Mouse (Mus musculus): Measurements from ENCODE around the gene 1700020D05Rik. TPM values are rescaled to one million over a fixed set of nuclear protein-coding genes. Genes with fewer than 3 reads are reported as not detected.

1700020D05Rik gene
- total RNA-seq, 2 experiments from 2014 or later: 13.8 to 21.4 TPM

DNA sequence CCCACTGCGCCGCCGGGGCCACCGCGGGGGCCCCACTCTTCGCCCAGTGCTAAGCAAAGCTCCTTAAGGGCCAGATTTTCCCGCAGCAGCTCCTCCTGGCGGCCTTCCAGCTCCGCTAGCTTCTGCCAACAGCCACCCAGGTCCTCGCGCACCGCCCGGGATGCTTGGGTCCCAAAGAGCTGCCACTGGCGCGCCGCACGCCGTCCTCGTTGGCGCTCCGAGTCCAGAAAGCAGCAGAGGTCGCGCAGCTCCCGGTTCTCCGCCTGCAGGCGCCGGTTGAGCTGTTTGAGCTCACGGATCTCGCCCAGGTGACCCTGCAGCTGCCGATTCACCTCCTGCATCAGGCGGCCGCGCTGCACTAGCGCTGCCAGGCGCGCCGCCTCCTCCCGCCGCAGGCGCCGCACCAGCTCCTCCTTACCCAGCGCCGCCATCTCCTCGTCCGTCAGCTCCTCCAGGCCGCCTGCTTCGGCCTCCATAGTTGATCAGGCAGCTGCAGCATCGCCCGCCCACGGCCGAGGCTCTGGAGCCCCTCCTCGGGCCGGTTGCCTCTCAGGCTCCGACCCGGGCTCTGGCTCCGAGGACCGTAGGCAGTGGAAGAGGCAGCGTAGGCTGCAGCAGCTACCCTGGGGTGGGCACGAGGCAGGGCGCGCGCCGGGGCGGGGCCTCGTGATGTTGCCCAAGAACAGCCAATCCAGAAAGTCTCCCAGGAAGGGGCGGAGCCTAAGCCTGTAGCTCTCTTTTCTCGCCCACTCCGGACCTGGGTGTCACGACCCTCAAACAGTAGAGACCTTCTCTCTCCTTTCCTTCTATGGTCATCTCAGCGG is 46.5 kb downstream of the 1700020D05Rik start:
- ATAC-seq (replicated peaks; ENCODE audit: low FRiP score, poor library complexity, severe bottlenecking): peak; percentile 91

DNA sequence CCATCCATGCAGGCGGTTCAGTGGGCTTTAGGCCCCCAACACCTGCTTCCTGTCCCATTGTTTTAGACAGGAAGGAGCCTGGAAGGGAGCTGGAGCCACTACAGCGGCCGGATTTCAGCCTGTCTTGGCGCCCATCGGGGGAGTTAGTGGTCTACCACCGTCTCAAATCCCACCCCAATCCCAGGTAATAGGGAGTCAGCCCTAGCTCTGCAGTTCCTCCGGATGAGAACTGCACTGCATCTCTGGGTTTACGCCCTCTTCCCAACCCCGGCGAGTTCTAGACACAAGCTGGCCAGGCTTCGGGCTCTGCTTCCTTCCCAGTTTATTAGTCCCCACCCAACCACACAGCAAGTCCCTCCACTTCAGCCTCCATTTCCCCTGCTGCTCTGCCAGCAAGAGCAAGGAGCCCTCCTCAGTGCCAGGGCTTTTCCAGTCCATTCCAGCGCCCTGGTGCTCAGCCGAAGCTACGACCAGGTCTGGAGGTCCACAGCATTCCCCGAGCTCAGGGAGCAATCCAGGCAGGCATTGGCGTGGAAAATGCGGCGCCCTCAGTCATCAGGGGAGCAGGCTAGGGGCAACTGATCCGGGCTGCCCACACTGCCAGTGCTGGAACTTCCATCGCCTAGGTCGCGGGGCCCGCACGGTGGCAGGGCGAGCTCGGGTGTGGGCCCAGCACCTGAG is 47.2 kb downstream of the 1700020D05Rik start:
- ATAC-seq (replicated peaks; ENCODE audit: low FRiP score, poor library complexity, severe bottlenecking): no peak

DNA sequence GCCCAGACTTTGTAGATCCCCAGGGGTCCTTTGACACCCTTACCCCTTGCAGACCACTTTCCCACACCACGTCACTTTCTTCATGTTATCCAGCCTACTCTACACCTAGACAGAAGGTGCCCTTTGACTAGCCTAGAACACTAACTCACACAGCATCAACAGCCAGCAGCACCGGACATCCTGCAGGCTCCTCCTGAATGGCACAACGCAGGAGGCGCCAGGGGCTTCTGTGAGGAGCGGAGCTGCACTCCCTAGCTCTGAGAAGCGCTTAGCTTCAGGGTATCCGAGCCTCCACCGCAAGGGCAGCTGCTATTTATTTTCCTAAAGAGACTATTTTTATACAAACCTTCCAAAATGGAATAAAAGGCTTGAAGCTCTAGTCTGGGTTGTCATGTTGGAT is 48.0 kb downstream of the 1700020D05Rik start:
- ATAC-seq (replicated peaks; ENCODE audit: low FRiP score, poor library complexity, severe bottlenecking): no peak

DNA sequence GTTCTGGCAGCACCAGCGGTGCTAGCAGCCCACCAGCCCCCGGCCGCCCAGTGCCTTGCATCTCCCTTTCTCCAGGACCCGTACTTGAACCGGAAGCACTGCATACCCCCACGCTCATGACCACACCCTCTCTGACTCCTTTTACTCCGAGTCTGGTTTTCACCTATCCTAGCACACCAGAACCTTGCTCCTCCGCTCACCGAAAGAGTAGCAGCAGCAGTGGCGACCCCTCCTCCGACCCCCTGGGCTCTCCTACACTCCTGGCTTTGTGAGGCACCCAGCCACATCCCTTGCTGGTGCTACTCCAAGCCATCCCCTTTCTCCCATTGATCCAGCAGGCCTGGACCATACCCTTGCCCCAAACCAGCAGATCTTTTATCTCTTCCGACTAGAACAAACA is 48.5 kb downstream of the 1700020D05Rik start:
- ATAC-seq (replicated peaks; ENCODE audit: low FRiP score, poor library complexity, severe bottlenecking): no peak

Other genes with a start within 250 kb of the 1700020D05Rik start
Only the 30 nearest of the 31 such genes appear.
- 13.4 and 29.2 TPM in 2 replicates for gene Pacs1, start 230.7 kb downstream of the 1700020D05Rik start, total RNA-seq (2015; ENCODE audit: low replicate concordance)
- gene Pacs1, start 230.7 kb downstream of the 1700020D05Rik start, total RNA-seq (2017; ENCODE audit: low replicate concordance): 6.8 and 15.5 TPM in 2 replicates
- gene Sf3b2, start 208.3 kb downstream of the 1700020D05Rik start, total RNA-seq (2015; ENCODE audit: low replicate concordance): 82.5 and 114 TPM in 2 replicates
- gene Sf3b2, start 208.3 kb downstream of the 1700020D05Rik start, total RNA-seq (2017; ENCODE audit: low replicate concordance): 107 and 146 TPM in 2 replicates
- gene Gal3st3, start 205.5 kb downstream of the 1700020D05Rik start, total RNA-seq (2015; ENCODE audit: low replicate concordance): not detected in 2 replicates
- not detected in 2 replicates for gene Gal3st3, start 205.5 kb downstream of the 1700020D05Rik start, total RNA-seq (2017; ENCODE audit: low replicate concordance)
- not detected in 2 replicates for gene Catsper1, start 168.0 kb downstream of the 1700020D05Rik start, total RNA-seq (2015; ENCODE audit: low replicate concordance)
- gene Catsper1, start 168.0 kb downstream of the 1700020D05Rik start, total RNA-seq (2017; ENCODE audit: low replicate concordance): not detected in 2 replicates
- gene Cst6, start 154.2 kb downstream of the 1700020D05Rik start, total RNA-seq (2015; ENCODE audit: low replicate concordance): 0.42 TPM in 1 of 2 replicates, not detected in the other
- gene Cst6, start 154.2 kb downstream of the 1700020D05Rik start, total RNA-seq (2017; ENCODE audit: low replicate concordance): not detected in 2 replicates
- gene Eif1ad, start 137.0 kb downstream of the 1700020D05Rik start, total RNA-seq (2015; ENCODE audit: low replicate concordance): 26.0 and 27.0 TPM in 2 replicates
- gene Eif1ad, start 137.0 kb downstream of the 1700020D05Rik start, total RNA-seq (2017; ENCODE audit: low replicate concordance): 33.9 and 45.0 TPM in 2 replicates
- gene Banf1, start 136.6 kb downstream of the 1700020D05Rik start, total RNA-seq (2015; ENCODE audit: low replicate concordance): 150 and 163 TPM in 2 replicates
- 29.1 and 34.9 TPM in 2 replicates for gene Banf1, start 136.6 kb downstream of the 1700020D05Rik start, total RNA-seq (2017; ENCODE audit: low replicate concordance)
- gene Sart1, start 115.1 kb downstream of the 1700020D05Rik start, total RNA-seq (2015; ENCODE audit: low replicate concordance): 73.4 and 90.8 TPM in 2 replicates
- gene Sart1, start 115.1 kb downstream of the 1700020D05Rik start, total RNA-seq (2017; ENCODE audit: low replicate concordance): 62.2 and 94.3 TPM in 2 replicates
- gene Tsga10ip, start 101.3 kb downstream of the 1700020D05Rik start, total RNA-seq (2015; ENCODE audit: low replicate concordance): not detected in 2 replicates
- gene Tsga10ip, start 101.3 kb downstream of the 1700020D05Rik start, total RNA-seq (2017; ENCODE audit: low replicate concordance): not detected in 2 replicates
- gene Drap1, start 78.8 kb downstream of the 1700020D05Rik start, total RNA-seq (2015; ENCODE audit: low replicate concordance): 22.3 and 31.0 TPM in 2 replicates
- 8.3 and 25.4 TPM in 2 replicates for gene Drap1, start 78.8 kb downstream of the 1700020D05Rik start, total RNA-seq (2017; ENCODE audit: low replicate concordance)
- gene AI837181, start 78.6 kb downstream of the 1700020D05Rik start, total RNA-seq (2015; ENCODE audit: low replicate concordance): 11.7 and 16.2 TPM in 2 replicates
- gene AI837181, start 78.6 kb downstream of the 1700020D05Rik start, total RNA-seq (2017; ENCODE audit: low replicate concordance): 1.9 and 13.7 TPM in 2 replicates
- gene Fosl1, start 56.2 kb downstream of the 1700020D05Rik start, total RNA-seq (2015; ENCODE audit: low replicate concordance): not detected in 2 replicates
- not detected in 2 replicates for gene Fosl1, start 56.2 kb downstream of the 1700020D05Rik start, total RNA-seq (2017; ENCODE audit: low replicate concordance)
- not detected in 2 replicates for gene Ccdc85b, start 45.9 kb downstream of the 1700020D05Rik start, total RNA-seq (2015; ENCODE audit: low replicate concordance)
- 1.2 TPM in 1 of 2 replicates, not detected in the other for gene Ccdc85b, start 45.9 kb downstream of the 1700020D05Rik start, total RNA-seq (2017; ENCODE audit: low replicate concordance)
- 11.5 and 21.8 TPM in 2 replicates for gene Fibp, start 43.2 kb downstream of the 1700020D05Rik start, total RNA-seq (2015; ENCODE audit: low replicate concordance)
- 29.0 and 32.5 TPM in 2 replicates for gene Fibp, start 43.2 kb downstream of the 1700020D05Rik start, total RNA-seq (2017; ENCODE audit: low replicate concordance)
- gene Ctsw, start 35.3 kb downstream of the 1700020D05Rik start, total RNA-seq (2015; ENCODE audit: low replicate concordance): 6.3 TPM in 1 of 2 replicates, not detected in the other
- gene Ctsw, start 35.3 kb downstream of the 1700020D05Rik start, total RNA-seq (2017; ENCODE audit: low replicate concordance): not detected in 2 replicates
- gene Efemp2, start 29.8 kb downstream of the 1700020D05Rik start, total RNA-seq (2015; ENCODE audit: low replicate concordance): 5.0 TPM in 1 of 2 replicates, not detected in the other
- gene Efemp2, start 29.8 kb downstream of the 1700020D05Rik start, total RNA-seq (2017; ENCODE audit: low replicate concordance): not detected in 2 replicates
- gene Mus81, start 15.4 kb downstream of the 1700020D05Rik start, total RNA-seq (2015; ENCODE audit: low replicate concordance): 2.5 and 59.5 TPM in 2 replicates
- gene Mus81, start 15.4 kb downstream of the 1700020D05Rik start, total RNA-seq (2017; ENCODE audit: low replicate concordance): 6.5 and 11.2 TPM in 2 replicates
- 720 and 762 TPM in 2 replicates for gene Cfl1, start 13.3 kb downstream of the 1700020D05Rik start, total RNA-seq (2015; ENCODE audit: low replicate concordance)
- gene Cfl1, start 13.3 kb downstream of the 1700020D05Rik start, total RNA-seq (2017; ENCODE audit: low replicate concordance): 460 and 469 TPM in 2 replicates
- gene Snx32, start 6.8 kb upstream of the 1700020D05Rik start, total RNA-seq (2015; ENCODE audit: low replicate concordance): 35.3 and 43.6 TPM in 2 replicates
- 42.5 and 42.7 TPM in 2 replicates for gene Snx32, start 6.8 kb upstream of the 1700020D05Rik start, total RNA-seq (2017; ENCODE audit: low replicate concordance)
- not detected in 2 replicates for gene Ovol1, start 56.9 kb upstream of the 1700020D05Rik start, total RNA-seq (2015; ENCODE audit: low replicate concordance)
- gene Ovol1, start 56.9 kb upstream of the 1700020D05Rik start, total RNA-seq (2017; ENCODE audit: low replicate concordance): not detected in 2 replicates
- gene Ap5b1, start 64.2 kb upstream of the 1700020D05Rik start, total RNA-seq (2015; ENCODE audit: low replicate concordance): 3.8 and 8.3 TPM in 2 replicates
- 6.4 and 11.0 TPM in 2 replicates for gene Ap5b1, start 64.2 kb upstream of the 1700020D05Rik start, total RNA-seq (2017; ENCODE audit: low replicate concordance)
- gene Rnaseh2c, start 98.1 kb upstream of the 1700020D05Rik start, total RNA-seq (2015; ENCODE audit: low replicate concordance): 87.2 and 123 TPM in 2 replicates
- gene Rnaseh2c, start 98.1 kb upstream of the 1700020D05Rik start, total RNA-seq (2017; ENCODE audit: low replicate concordance): 36.2 and 100.0 TPM in 2 replicates
- gene Kat5, start 106.5 kb upstream of the 1700020D05Rik start, total RNA-seq (2015; ENCODE audit: low replicate concordance): 31.0 and 42.8 TPM in 2 replicates
- 29.1 and 35.0 TPM in 2 replicates for gene Kat5, start 106.5 kb upstream of the 1700020D05Rik start, total RNA-seq (2017; ENCODE audit: low replicate concordance)
- gene Rela, start 133.7 kb upstream of the 1700020D05Rik start, total RNA-seq (2015; ENCODE audit: low replicate concordance): 18.4 and 26.0 TPM in 2 replicates
- 7.2 and 14.8 TPM in 2 replicates for gene Rela, start 133.7 kb upstream of the 1700020D05Rik start, total RNA-seq (2017; ENCODE audit: low replicate concordance)
- gene Sipa1, start 159.9 kb upstream of the 1700020D05Rik start, total RNA-seq (2015; ENCODE audit: low replicate concordance): 97.7 and 126 TPM in 2 replicates
- gene Sipa1, start 159.9 kb upstream of the 1700020D05Rik start, total RNA-seq (2017; ENCODE audit: low replicate concordance): 127 and 129 TPM in 2 replicates
- gene Map3k11, start 185.0 kb upstream of the 1700020D05Rik start, total RNA-seq (2015; ENCODE audit: low replicate concordance): 12.2 and 13.7 TPM in 2 replicates
- gene Map3k11, start 185.0 kb upstream of the 1700020D05Rik start, total RNA-seq (2017; ENCODE audit: low replicate concordance): 9.4 and 14.1 TPM in 2 replicates
- gene Pcnx3, start 185.1 kb upstream of the 1700020D05Rik start, total RNA-seq (2015; ENCODE audit: low replicate concordance): 31.4 and 61.3 TPM in 2 replicates
- 44.7 and 54.5 TPM in 2 replicates for gene Pcnx3, start 185.1 kb upstream of the 1700020D05Rik start, total RNA-seq (2017; ENCODE audit: low replicate concordance)
- gene Kcnk7, start 200.6 kb upstream of the 1700020D05Rik start, total RNA-seq (2015; ENCODE audit: low replicate concordance): not detected in 2 replicates
- gene Kcnk7, start 200.6 kb upstream of the 1700020D05Rik start, total RNA-seq (2017; ENCODE audit: low replicate concordance): not detected in 2 replicates
- gene Ehbp1l1, start 222.5 kb upstream of the 1700020D05Rik start, total RNA-seq (2015; ENCODE audit: low replicate concordance): 176 and 250 TPM in 2 replicates
- 668 and 983 TPM in 2 replicates for gene Ehbp1l1, start 222.5 kb upstream of the 1700020D05Rik start, total RNA-seq (2017; ENCODE audit: low replicate concordance)
- 67.9 and 77.8 TPM in 2 replicates for gene Fam89b, start 225.9 kb upstream of the 1700020D05Rik start, total RNA-seq (2015; ENCODE audit: low replicate concordance)
- 18.7 and 41.5 TPM in 2 replicates for gene Fam89b, start 225.9 kb upstream of the 1700020D05Rik start, total RNA-seq (2017; ENCODE audit: low replicate concordance)